ENCODE assay signal across 15 mouse cellular contexts in the genomic region with DNA sequence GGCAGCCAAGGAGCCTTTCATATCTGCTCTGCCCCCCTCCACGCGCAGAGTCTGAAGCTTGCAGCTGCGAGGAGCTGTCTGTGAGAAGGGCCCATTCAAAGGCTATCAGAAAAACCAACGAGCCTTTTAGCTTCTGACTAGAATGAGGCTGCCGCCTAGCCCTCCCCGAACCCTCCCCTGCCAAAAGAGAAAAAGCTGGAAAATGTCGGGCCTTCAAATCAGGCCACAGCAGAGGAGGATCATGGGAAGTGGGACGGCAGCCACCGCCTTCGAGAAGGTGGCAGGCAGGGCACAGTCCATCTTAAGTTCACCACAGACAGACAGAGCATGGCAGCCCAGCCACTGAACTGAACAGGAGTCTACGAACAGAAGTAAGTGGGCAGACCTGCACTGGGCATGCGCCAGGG.
DNase-seq lines count a peak whose midpoint lies in the region; ATAC-seq lines count a peak whose summit lies in the region.
"Had no signal": no experiment of that assay in that cellular context is flagged by ENCODE, and none has a peak within 500 bp of the region (broad histone marks: within the 10 kb centered on the region; RNA-seq: fewer than 3 reads in every experiment).

No protein-coding gene starts in this region.

- no peak overlapping the region for H3K4me3 ChIP-seq in hindbrain, embryonic 13.5 days
- no peak overlapping the region for H3K4me3 ChIP-seq in hindbrain, embryonic 10.5 days
- H3K4me3 ChIP-seq: embryonic facial prominence, embryonic 15.5 days; intestine, embryonic 15.5 days; limb, embryonic 15.5 days had no signal

- DNase-seq in hindbrain, embryonic 10.5 days (ENCODE audit: low spot score): no peak
- peak; percentile 64 to 74 for DNase-seq in right cerebral cortex, postnatal 10 days (ENCODE audit: low spot score in 2 of 2)
- no peak for DNase-seq in right cerebral cortex, postnatal 25 days
- DNase-seq in layer of hippocampus, postnatal 10 days (ENCODE audit: low spot score in 2 of 2): peak; percentile 51 to 52
- DNase-seq in thymus, postnatal 10 days (ENCODE audit: low spot score in 2 of 2): no peak
- DNase-seq in kidney, postnatal 14 days: no peak
- no peak for DNase-seq in embryo, embryonic 10 days (ENCODE audit: low spot score)
- DNase-seq: gastrocnemius, postnatal 14 days; kidney, postnatal 25 days; thymus, postnatal 36 days had no signal

- 52% methylated on average over 12 of the region's 12 CpGs for WGBS in hindbrain, embryonic 13.5 days
- 73% methylated on average over 12 of the region's 12 CpGs for WGBS in hindbrain, embryonic 10.5 days

- no peaks in the 10 kb centered on the region for H3K36me3 ChIP-seq in hindbrain, embryonic 13.5 days
- no peaks in the 10 kb centered on the region for H3K36me3 ChIP-seq in hindbrain, embryonic 10.5 days
- H3K36me3 ChIP-seq: embryonic facial prominence, embryonic 15.5 days; intestine, embryonic 15.5 days; limb, embryonic 15.5 days had no signal

- no peaks in the 10 kb centered on the region for H3K9me3 ChIP-seq in hindbrain, embryonic 13.5 days
- H3K9me3 ChIP-seq in hindbrain, embryonic 10.5 days: no peaks in the 10 kb centered on the region
- H3K9me3 ChIP-seq: embryonic facial prominence, embryonic 15.5 days; intestine, embryonic 15.5 days; limb, embryonic 15.5 days had no signal

- H3K9ac ChIP-seq in hindbrain, embryonic 13.5 days: no peak overlapping the region
- H3K9ac ChIP-seq: embryonic facial prominence, embryonic 15.5 days; intestine, embryonic 15.5 days; limb, embryonic 15.5 days had no signal

- no peak for ATAC-seq in hindbrain, embryonic 13.5 days (ENCODE audit: low FRiP score)
- ATAC-seq: intestine, embryonic 15.5 days; lung, postnatal 0 days had no signal

- no peak overlapping the region for H3K4me2 ChIP-seq in hindbrain, embryonic 13.5 days
- H3K4me2 ChIP-seq: embryonic facial prominence, embryonic 15.5 days; intestine, embryonic 15.5 days; limb, embryonic 15.5 days had no signal

- H3K4me1 ChIP-seq in hindbrain, embryonic 13.5 days (replicated peaks): peaks cover 17% of the 10 kb centered on the region
- H3K4me1 ChIP-seq in hindbrain, embryonic 10.5 days (replicated peaks): no peaks in the 10 kb centered on the region
- H3K4me1 ChIP-seq: embryonic facial prominence, embryonic 15.5 days; intestine, embryonic 15.5 days; limb, embryonic 15.5 days had no signal

- H3K27ac ChIP-seq in hindbrain, embryonic 13.5 days: peak overlapping the region; percentile 45
- no peak overlapping the region for H3K27ac ChIP-seq in hindbrain, embryonic 10.5 days
- H3K27ac ChIP-seq: embryonic facial prominence, embryonic 15.5 days; intestine, embryonic 15.5 days; limb, embryonic 15.5 days had no signal

- peaks cover 12% of the 10 kb centered on the region; the same call in 1 of the 2 replicates for H3K27me3 ChIP-seq in hindbrain, embryonic 13.5 days
- H3K27me3 ChIP-seq in hindbrain, embryonic 10.5 days (ENCODE audit: insufficient read depth, poor library complexity, severe bottlenecking): no peaks in the 10 kb centered on the region
- H3K27me3 ChIP-seq: embryonic facial prominence, embryonic 15.5 days; intestine, embryonic 15.5 days; limb, embryonic 15.5 days had no signal

Comparison
In these comparisons a context has a peak if more than half of its experiments do, and no peak if none do; other contexts are left out.
1. DNase-seq: peak in right cerebral cortex, postnatal 10 days (2 of 2) and layer of hippocampus, postnatal 10 days (2 of 2); none in hindbrain, embryonic 10.5 days (single experiment), right cerebral cortex, postnatal 25 days (single experiment), thymus, postnatal 10 days (0 of 2), kidney, postnatal 14 days (single experiment) and embryo, embryonic 10 days (single experiment).